Mouse (Mus musculus) liver, embryonic 14.5 days (tissue): ENCODE results near the gene Stard13.

Source experiments
- CTCF ChIP-seq: IDR thresholded peaks from 2 replicates; pipeline ENCODE4 v1.5.1; 2016; ENCODE audit warnings: antibody characterized with exemption, low read depth, control low read depth
- EP300 ChIP-seq: IDR thresholded peaks from 2 replicates; pipeline ENCODE4 v1.6.1; 2016; ENCODE audit warnings: antibody characterized with exemption, low read depth

- no peak for TF ChIP-seq CTCF
- no peak for TF ChIP-seq EP300
Observed at GRCm38 (mm10) chr5:151034715-151035512, 198.7 kb downstream of the Stard13 start.
